Mouse (Mus musculus): ENCODE results near the gene Mfap1b. TPM values are rescaled to one million over a fixed set of nuclear protein-coding genes. Genes with fewer than 3 reads are reported as not detected.

Mfap1b gene
- total and polyA plus RNA-seq, 3 experiments: 15.6 to 29.7 (median 24.3) TPM

- Histone ChIP-seq H3K4me3 (replicated peaks in 1 of 3; ENCODE audit: low read depth in 2 of 3, low read length in 2 of 3, poor library complexity in 1 of 3) (no peak overlapping the region), H3K9ac (ENCODE audit: insufficient read depth, low read depth) (no peak overlapping the region), H3K79me2 (replicated peaks; ENCODE audit: control insufficient read depth, extremely low read depth, insufficient read depth, poor library complexity, severe bottlenecking) (peaks cover 74% of the 10 kb centered on the region), H3K9me3 (replicated peaks; ENCODE audit: low read length) (no peaks in the 10 kb centered on the region), H3K36me3 (replicated peaks in 1 of 2; ENCODE audit: control insufficient read depth in 1 of 2, insufficient read depth in 1 of 2, low read length in 1 of 2) (peaks cover 26 to 64% of the 10 kb centered on the region in 2 experiments), H3K4me1 (ENCODE audit: control insufficient read depth in 1 of 2, insufficient read depth in 2 of 2) (peaks cover 3 to 34% of the 10 kb centered on the region in 2 experiments; a peak in 3 of 4 replicates), H3K4me2 (ENCODE audit: insufficient read depth, low read depth, poor library complexity, severe bottlenecking) (no peak overlapping the region), H3K27me3 (replicated peaks) (no peaks in the 10 kb centered on the region), H3K27ac (ENCODE audit: insufficient read depth, low read depth) (no peak overlapping the region)
- in situ Hi-C loops (cut with MboI; ENCODE audit: low pct_ligation_motif_present, low pct_unique_long_range_greater_than_20kb, low sequenced_read_pairs): no loop called here
- DNase-seq (ENCODE audit: extremely low read depth): peak; percentile 32
- dilution Hi-C loops (cut with MboI; ENCODE audit: extremely low pct_ligation_motif_present, extremely low pct_unique_long_range_greater_than_20kb, low sequenced_read_pairs): no loop called here
- TF ChIP-seq MXI1 (IDR thresholded peaks at IDR 0.05; ENCODE audit: low read depth, low read length) (no peak), ZC3H11A (IDR thresholded peaks at IDR 0.05; ENCODE audit: low read depth, low read length) (no peak), UBTF (IDR thresholded peaks at IDR 0.05; ENCODE audit: low read depth, low read length) (no peak), KAT2A (IDR thresholded peaks at IDR 0.05; ENCODE audit: insufficient replicate concordance, low read length) (no peak), USF2 (conservative IDR thresholded peaks at IDR 0.05; ENCODE audit: low read depth, low read length) (no peak), E2F4 (IDR thresholded peaks at IDR 0.05; ENCODE audit: insufficient replicate concordance, low read depth, low read length) (no peak), GABPA (IDR thresholded peaks at IDR 0.05; ENCODE audit: insufficient replicate concordance, low read depth, low read length) (no peak), ETS1 (conservative IDR thresholded peaks at IDR 0.05; ENCODE audit: low read depth, low read length) (no peak), POLR2AphosphoS2 (IDR thresholded peaks at IDR 0.05; ENCODE audit: low read depth, low read length) (no peak)
Measured at GRCm38 (mm10) chr2:121511401-121511800, 37.5 kb upstream of the Mfap1b start.

- DNase-seq (ENCODE audit: extremely low read depth): no peak
- Histone ChIP-seq H3K4me2 (ENCODE audit: insufficient read depth, low read depth, poor library complexity, severe bottlenecking) (no peak overlapping the region), H3K79me2 (replicated peaks; ENCODE audit: control insufficient read depth, extremely low read depth, insufficient read depth, poor library complexity, severe bottlenecking) (peaks cover 71% of the 10 kb centered on the region), H3K27me3 (replicated peaks) (no peaks in the 10 kb centered on the region), H3K9ac (ENCODE audit: insufficient read depth, low read depth) (no peak overlapping the region), H3K27ac (ENCODE audit: insufficient read depth, low read depth) (no peak overlapping the region), H3K36me3 (replicated peaks in 1 of 2; ENCODE audit: control insufficient read depth in 1 of 2, insufficient read depth in 1 of 2, low read length in 1 of 2) (peaks cover 20 to 54% of the 10 kb centered on the region in 2 experiments), H3K4me1 (ENCODE audit: control insufficient read depth in 1 of 2, insufficient read depth in 2 of 2) (peaks cover 5 to 37% of the 10 kb centered on the region in 2 experiments; a peak in 3 of 4 replicates), H3K9me3 (replicated peaks; ENCODE audit: low read length) (no peaks in the 10 kb centered on the region), H3K4me3 (replicated peaks in 1 of 3; ENCODE audit: low read depth in 2 of 3, low read length in 2 of 3, poor library complexity in 1 of 3) (no peak overlapping the region)
- TF ChIP-seq MEF2A (IDR thresholded peaks at IDR 0.05; ENCODE audit: borderline replicate concordance, low read depth, low read length) (no peak), USF1 (IDR thresholded peaks at IDR 0.05; ENCODE audit: low read depth, low read length) (no peak), RAD21 (IDR thresholded peaks at IDR 0.05; ENCODE audit: low read depth, low read length) (no peak), KAT2A (IDR thresholded peaks at IDR 0.05; ENCODE audit: insufficient replicate concordance, low read length) (no peak), E2F4 (IDR thresholded peaks at IDR 0.05; ENCODE audit: insufficient replicate concordance, low read depth, low read length) (no peak), ELF1 (IDR thresholded peaks at IDR 0.05; ENCODE audit: low read depth, low read length) (no peak), TBP (conservative IDR thresholded peaks at IDR 0.05; ENCODE audit: low read depth, low read length) (no peak), MAZ (IDR thresholded peaks at IDR 0.05; ENCODE audit: low read depth, low read length) (no peak), JUND (conservative IDR thresholded peaks at IDR 0.05; ENCODE audit: low read depth, low read length) (no peak), SMC3 (IDR thresholded peaks at IDR 0.05; ENCODE audit: low read depth, low read length) (no peak), JUN (IDR thresholded peaks at IDR 0.05; ENCODE audit: insufficient read depth, low read depth, low read length) (no peak), SIN3A (IDR thresholded peaks at IDR 0.05; ENCODE audit: low read length) (no peak), POLR2A (IDR thresholded peaks at IDR 0.05; ENCODE audit: low read depth, low read length) (no peak), NRF1 (IDR thresholded peaks at IDR 0.05; ENCODE audit: low read depth, low read length) (no peak), HCFC1 (IDR thresholded peaks at IDR 0.05; ENCODE audit: low read depth, low read length) (no peak), EP300 (IDR thresholded peaks at IDR 0.05; ENCODE audit: low read length) (no peak), POLR2AphosphoS2 (IDR thresholded peaks at IDR 0.05; ENCODE audit: low read depth, low read length) (no peak), ZNF384 (IDR thresholded peaks at IDR 0.05; ENCODE audit: low read depth, low read length) (no peak)
- in situ Hi-C loops (cut with MboI; ENCODE audit: low pct_ligation_motif_present, low pct_unique_long_range_greater_than_20kb, low sequenced_read_pairs): no loop called here
- dilution Hi-C loops (cut with MboI; ENCODE audit: extremely low pct_ligation_motif_present, extremely low pct_unique_long_range_greater_than_20kb, low sequenced_read_pairs): no loop called here
Measured at GRCm38 (mm10) chr2:121509584-121509983, 35.7 kb upstream of the Mfap1b start.
